Mouse (Mus musculus) megakaryocyte, embryonic 14.5 days (primary cell): Measurements from ENCODE around the gene Eya4.

Experiments used
- FLI1 ChIP-seq: IDR thresholded peaks from 2 replicates; pipeline ENCODE4 v1.6.1; 2012; ENCODE audit warnings: low read length, inconsistent platforms, mixed read lengths
- GATA1 ChIP-seq: IDR thresholded peaks from 3 replicates; pipeline ENCODE4 v1.6.1; 2012; ENCODE audit warnings: mixed read lengths, low read length, inconsistent platforms, borderline replicate concordance

DNA sequence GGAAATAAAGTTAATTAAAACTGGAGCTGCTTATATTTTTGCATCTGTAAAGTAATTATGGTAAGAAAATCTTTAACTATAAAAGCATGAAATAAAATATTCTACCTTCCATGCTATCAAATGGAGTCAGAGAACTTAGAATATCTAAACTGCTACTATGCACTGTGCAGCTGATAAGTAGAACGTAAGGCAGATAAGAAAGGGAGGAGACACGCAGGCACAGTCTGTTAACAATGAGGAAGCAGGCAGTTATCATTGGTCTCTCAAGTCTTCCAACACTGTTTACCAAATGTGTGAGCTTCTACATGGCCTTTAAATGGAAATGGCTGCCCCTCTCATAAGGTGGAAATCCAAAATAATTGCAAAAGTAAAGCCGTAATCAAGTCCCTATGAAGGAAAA lies 55.0 kb downstream of the Eya4 start:
- TF ChIP-seq GATA1 (no peak), FLI1 (no peak)
